Mouse (Mus musculus) ES-Bruce4 (cell line): Measurements from ENCODE around the gene 1810009A15Rik.
A peak's percentile ranks its signal among the peaks of the same experiment; 100 is the strongest.

ENCODE experiments used
- CTCF ChIP-seq: IDR thresholded peaks from one replicate; pipeline ENCODE4 v1.8.1; 2011; ENCODE audit warnings: low read depth, low read length
- EP300 ChIP-seq: IDR thresholded peaks from 2 replicates; pipeline ENCODE4 v1.6.1; 2011; ENCODE audit warnings: low read depth, low read length; ENCODE audit not compliant: insufficient read depth
- POLR2A ChIP-seq: IDR thresholded peaks from one replicate; pipeline ENCODE4 v1.8.1; 2011; ENCODE audit warnings: low read length; ENCODE audit not compliant: insufficient read depth

DNA sequence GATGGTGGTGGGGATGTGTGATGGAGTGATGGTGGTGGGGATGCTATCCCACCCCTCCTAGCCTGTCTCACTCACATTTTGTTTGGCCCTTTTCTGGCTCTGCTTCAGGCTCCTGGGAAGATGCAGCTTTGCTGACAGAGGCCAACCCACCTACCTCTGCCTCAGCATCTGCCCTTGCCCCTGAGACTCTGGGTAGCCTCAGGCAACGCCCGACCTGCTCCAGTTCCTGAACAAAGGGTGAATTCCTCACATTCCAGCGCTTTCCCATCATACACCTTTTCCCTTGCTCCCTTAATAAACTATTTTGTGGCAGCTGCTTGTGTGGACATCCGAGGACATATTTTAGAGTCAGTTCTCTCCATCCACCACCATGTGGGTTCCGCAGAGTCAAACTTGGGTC, 40.3 kb upstream of the 1810009A15Rik start:
- TF ChIP-seq POLR2A (no peak), CTCF (no peak), EP300 (peak; percentile 49; the same call in 1 of the 2 replicates)
